Mouse (Mus musculus) small intestine, adult 2 months (tissue): ENCODE measurements around the gene Rimklb.

Source experiments
- CTCF ChIP-seq: fragments of 200-500 bp; IDR thresholded peaks from 2 replicates; pipeline ENCODE4 v1.5.1; 2012; ENCODE audit warnings: low read depth, mild to moderate bottlenecking, control low read depth, inconsistent platforms, low read length, moderate library complexity, mixed read lengths; ENCODE audit not compliant: insufficient replicate concordance, insufficient read length; ENCODE audit errors: extremely low read depth
- POLR2A ChIP-seq: fragments of 200-500 bp; IDR thresholded peaks from 2 replicates; pipeline ENCODE4 v1.6.1; 2012; ENCODE audit warnings: low read depth, mild to moderate bottlenecking, control low read depth, inconsistent platforms, low read length, moderate library complexity

DNA sequence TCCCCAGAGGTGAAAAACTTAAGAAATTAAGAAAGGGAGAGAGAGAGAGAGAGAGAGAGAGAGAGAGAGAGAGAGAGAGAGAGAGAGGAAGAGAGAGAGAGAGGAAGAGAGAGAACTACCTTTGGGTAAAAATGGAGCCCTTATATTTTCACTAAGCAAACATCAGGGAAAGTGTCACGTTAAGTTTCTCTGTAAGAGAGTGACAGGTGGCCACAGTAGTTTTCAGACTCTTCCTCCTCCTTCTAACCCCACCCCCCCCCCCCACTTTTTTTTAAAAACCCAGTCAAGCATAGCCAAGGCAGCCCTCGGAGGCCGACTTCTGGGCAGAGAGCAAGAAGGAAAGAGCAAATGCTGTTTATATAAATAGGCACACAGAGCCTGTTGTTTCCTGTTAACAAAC lies 35.5 kb upstream of the Rimklb start:
- TF ChIP-seq CTCF, result no peak
- TF ChIP-seq POLR2A, result no peak
